Mouse (Mus musculus): ENCODE results near the gene Vps13d. TPM values are rescaled to one million over a fixed set of nuclear protein-coding genes. Genes with fewer than 3 reads are reported as not detected.

Gene Vps13d
- polyA plus RNA-seq, 1 experiment from 2014 or later: 14.7 TPM

GRCm38 (mm10) chr4:145009934-145010333 lies 184.9 kb downstream of the Vps13d start:
- H3K9ac ChIP-seq (ENCODE audit: low read depth, low read length): no peak overlapping the region
- peaks cover 1% of the 10 kb centered on the region; the same call in 1 of the 2 replicates for H3K36me3 ChIP-seq (ENCODE audit: insufficient read depth, low read length)
- no peaks in the 10 kb centered on the region for H3K9me3 ChIP-seq (replicated peaks; ENCODE audit: low read length)
- H3K4me2 ChIP-seq (ENCODE audit: low read length): no peak overlapping the region
- no peak for DNase-seq (ENCODE audit: low spot score)
- no peak overlapping the region for H3K4me3 ChIP-seq (replicated peaks; ENCODE audit: low read depth, low read length)
- no peaks in the 10 kb centered on the region for H3K27me3 ChIP-seq (ENCODE audit: insufficient read depth, low read length)
- H3K27ac ChIP-seq: peak overlapping the region; percentile 72
- WGBS: 47% methylated on average over 7 of the region's 7 CpGs
- no peak for ATAC-seq (replicated peaks; ENCODE audit: low FRiP score, low read depth)
- H3K4me1 ChIP-seq (replicated peaks; ENCODE audit: insufficient read depth, low read length): peaks cover 26% of the 10 kb centered on the region
- no peak for TF ChIP-seq CTCF (IDR thresholded peaks at IDR 0.05; ENCODE audit: low read depth)

- no peaks in the 10 kb centered on the region for H3K27me3 ChIP-seq (ENCODE audit: insufficient read depth, low read length)
- no peak for TF ChIP-seq CTCF (IDR thresholded peaks at IDR 0.05; ENCODE audit: low read depth)
- DNase-seq (ENCODE audit: low spot score): no peak
- 0 out of 2 replicates have a peak overlapping the region, but pooled peaks have one; percentile 15 for H3K9ac ChIP-seq (ENCODE audit: low read depth, low read length)
- no peaks in the 10 kb centered on the region for H3K9me3 ChIP-seq (replicated peaks; ENCODE audit: low read length)
- no peak overlapping the region for H3K4me3 ChIP-seq (replicated peaks; ENCODE audit: low read depth, low read length)
- WGBS: 9% methylated on average over 3 of the region's 3 CpGs
- H3K4me2 ChIP-seq (ENCODE audit: low read length): no peak overlapping the region
- H3K4me1 ChIP-seq (replicated peaks; ENCODE audit: insufficient read depth, low read length): peaks cover 22% of the 10 kb centered on the region
- 0 out of 2 replicates have a peak, but pooled peaks cover 3% of the 10 kb centered on the region for H3K36me3 ChIP-seq (ENCODE audit: insufficient read depth, low read length)
- H3K27ac ChIP-seq: peak overlapping the region; percentile 72
- ATAC-seq (replicated peaks; ENCODE audit: low FRiP score, low read depth): no peak
These were observed 185.4 kb downstream of the Vps13d start for GRCm38 (mm10) chr4:145009437-145009836.

GRCm38 (mm10) chr4:145005943-145006545 lies 188.8 kb downstream of the Vps13d start:
- H3K36me3 ChIP-seq (ENCODE audit: insufficient read depth, low read length): 0 out of 2 replicates have a peak, but pooled peaks cover 3% of the 10 kb centered on the region
- H3K27me3 ChIP-seq (ENCODE audit: insufficient read depth, low read length): no peaks in the 10 kb centered on the region
- no peak for ATAC-seq (replicated peaks; ENCODE audit: low FRiP score, low read depth)
- no peak overlapping the region for H3K4me3 ChIP-seq (replicated peaks; ENCODE audit: low read depth, low read length)
- no peak overlapping the region for H3K4me2 ChIP-seq (ENCODE audit: low read length)
- H3K4me1 ChIP-seq (replicated peaks; ENCODE audit: insufficient read depth, low read length): peaks cover 15% of the 10 kb centered on the region
- DNase-seq (ENCODE audit: low spot score): no peak
- WGBS: 93% methylated on average over 4 of the region's 4 CpGs
- H3K9me3 ChIP-seq (replicated peaks; ENCODE audit: low read length): no peaks in the 10 kb centered on the region
- no peak overlapping the region for H3K27ac ChIP-seq
- H3K9ac ChIP-seq (ENCODE audit: low read depth, low read length): no peak overlapping the region
- no peak for TF ChIP-seq CTCF (IDR thresholded peaks at IDR 0.05; ENCODE audit: low read depth)

GRCm38 (mm10) chr4:145004176-145004575 lies 190.6 kb downstream of the Vps13d start:
- Histone ChIP-seq H3K36me3 (ENCODE audit: insufficient read depth, low read length) (0 out of 2 replicates have a peak, but pooled peaks cover 3% of the 10 kb centered on the region), H3K4me2 (ENCODE audit: low read length) (no peak overlapping the region), H3K27ac (no peak overlapping the region), H3K4me1 (replicated peaks; ENCODE audit: insufficient read depth, low read length) (peaks cover 13% of the 10 kb centered on the region), H3K9ac (ENCODE audit: low read depth, low read length) (no peak overlapping the region), H3K4me3 (replicated peaks; ENCODE audit: low read depth, low read length) (no peak overlapping the region), H3K27me3 (ENCODE audit: insufficient read depth, low read length) (no peaks in the 10 kb centered on the region), H3K9me3 (replicated peaks; ENCODE audit: low read length) (no peaks in the 10 kb centered on the region)
- ATAC-seq (replicated peaks; ENCODE audit: low FRiP score, low read depth) (no peak), DNase-seq (ENCODE audit: low spot score) (no peak)
- WGBS: 62% methylated on average over 6 of the region's 6 CpGs
- TF ChIP-seq CTCF (IDR thresholded peaks at IDR 0.05; ENCODE audit: low read depth): no peak

- peaks cover 23% of the 10 kb centered on the region for H3K4me1 ChIP-seq (replicated peaks; ENCODE audit: insufficient read depth, low read length)
- ATAC-seq (replicated peaks; ENCODE audit: low FRiP score, low read depth): no peak
- H3K4me2 ChIP-seq (ENCODE audit: low read length): no peak overlapping the region
- DNase-seq (ENCODE audit: low spot score): no peak
- H3K4me3 ChIP-seq (replicated peaks; ENCODE audit: low read depth, low read length): no peak overlapping the region
- 0 out of 2 replicates have a peak, but pooled peaks cover 3% of the 10 kb centered on the region for H3K36me3 ChIP-seq (ENCODE audit: insufficient read depth, low read length)
- no peak overlapping the region for H3K27ac ChIP-seq
- no peaks in the 10 kb centered on the region for H3K27me3 ChIP-seq (ENCODE audit: insufficient read depth, low read length)
- 81% methylated on average over 1 of the region's 1 CpGs for WGBS
- no peak overlapping the region for H3K9ac ChIP-seq (ENCODE audit: low read depth, low read length)
- TF ChIP-seq CTCF (IDR thresholded peaks at IDR 0.05; ENCODE audit: low read depth): no peak
- no peaks in the 10 kb centered on the region for H3K9me3 ChIP-seq (replicated peaks; ENCODE audit: low read length)
These were observed 192.1 kb downstream of the Vps13d start for GRCm38 (mm10) chr4:145002733-145003132.

GRCm38 (mm10) chr4:144999903-145000382 lies 194.9 kb downstream of the Vps13d start:
- TF ChIP-seq CTCF (IDR thresholded peaks at IDR 0.05; ENCODE audit: low read depth): no peak
- Histone ChIP-seq H3K9ac (ENCODE audit: low read depth, low read length) (peak overlapping the region; percentile 28; the same call in 1 of the 2 replicates), H3K4me2 (ENCODE audit: low read length) (no peak overlapping the region), H3K4me1 (replicated peaks; ENCODE audit: insufficient read depth, low read length) (peaks cover 35% of the 10 kb centered on the region), H3K27me3 (ENCODE audit: insufficient read depth, low read length) (no peaks in the 10 kb centered on the region), H3K4me3 (replicated peaks; ENCODE audit: low read depth, low read length) (no peak overlapping the region), H3K9me3 (replicated peaks; ENCODE audit: low read length) (no peaks in the 10 kb centered on the region), H3K27ac (peak overlapping the region; percentile 96), H3K36me3 (ENCODE audit: insufficient read depth, low read length) (0 out of 2 replicates have a peak, but pooled peaks cover 2% of the 10 kb centered on the region)
- DNase-seq (ENCODE audit: low spot score) (peak; percentile 97), ATAC-seq (replicated peaks; ENCODE audit: low FRiP score, low read depth) (peak; percentile 93)
- 4% methylated on average over 20 of the region's 20 CpGs for WGBS

Data from kidney, postnatal 0 days (tissue).